Mouse (Mus musculus) thymus, adult 2 months (tissue): ENCODE results near the gene Zcwpw1. TPM values are rescaled to one million over a fixed set of nuclear protein-coding genes. Genes with fewer than 3 reads are reported as not detected.
A peak's percentile ranks its signal among the peaks of the same experiment; 100 is the strongest.

Experiments used
- DNase-seq: peaks from one replicate; pipeline ENCODE4 v3.0.0; 2021
- H3K27ac ChIP-seq: fragments of 200-500 bp; 2 replicates; pipeline ENCODE4 v1.5.1; 2012; ENCODE audit warnings: low read length, control low read depth; ENCODE audit not compliant: control insufficient read depth, insufficient read depth
- H3K27me3 ChIP-seq: fragments of 200-500 bp; 2 replicates; pipeline ENCODE4 v1.6.1; 2012; ENCODE audit warnings: mild to moderate bottlenecking, low read length, moderate library complexity, mixed read lengths; ENCODE audit not compliant: control insufficient read depth, insufficient read depth
- H3K36me3 ChIP-seq: fragments of 200-500 bp; 2 replicates; pipeline ENCODE4 v1.6.1; 2012; ENCODE audit warnings: mild to moderate bottlenecking, low read length, moderate library complexity; ENCODE audit not compliant: control insufficient read depth, insufficient read depth
- H3K4me1 ChIP-seq: fragments of 200-500 bp; replicated peaks from 2 replicates; pipeline ENCODE4 v1.6.1; 2012; ENCODE audit warnings: low read length; ENCODE audit not compliant: control insufficient read depth, insufficient read depth
- H3K4me3 ChIP-seq: fragments of 200-500 bp; 2 replicates; pipeline ENCODE4 v1.5.1; 2012; ENCODE audit warnings: mild to moderate bottlenecking, low read length, control low read depth, moderate library complexity; ENCODE audit not compliant: control insufficient read depth, insufficient read depth
- CTCF ChIP-seq: fragments of 200-500 bp; IDR thresholded peaks from 2 replicates; pipeline ENCODE4 v1.5.1; 2012; ENCODE audit warnings: mild to moderate bottlenecking, control low read depth, low read length, moderate library complexity, borderline replicate concordance; ENCODE audit not compliant: control insufficient read depth, poor library complexity, insufficient read depth; ENCODE audit errors: extremely low read depth
- POLR2A ChIP-seq: fragments of 200-500 bp; IDR thresholded peaks from 2 replicates; pipeline ENCODE4 v1.6.1; 2012; ENCODE audit warnings: mild to moderate bottlenecking, low read length, control low read depth, moderate library complexity; ENCODE audit not compliant: control insufficient read depth, poor library complexity, insufficient read depth; ENCODE audit errors: extremely low read depth
- WGBS: fragments of 180-500 bp; shearing (Covaris S2); methylation state at CpG from one replicate; pipeline ENCODE4 v1.1.7; 2018; 5-methylcytosine and 5-hydroxymethylcytosine counted together
- polyA plus RNA-seq: library from polyadenylated mRNA; depleted of rRNA; stranded (reverse); fragments of >200 nt; gene quantifications from 2 replicates; pipeline ENCODE4 v1.2.3, GENCODE M21; 2012

Gene Zcwpw1
- polyA plus RNA-seq, 1 experiment = 4.6 TPM

DNA sequence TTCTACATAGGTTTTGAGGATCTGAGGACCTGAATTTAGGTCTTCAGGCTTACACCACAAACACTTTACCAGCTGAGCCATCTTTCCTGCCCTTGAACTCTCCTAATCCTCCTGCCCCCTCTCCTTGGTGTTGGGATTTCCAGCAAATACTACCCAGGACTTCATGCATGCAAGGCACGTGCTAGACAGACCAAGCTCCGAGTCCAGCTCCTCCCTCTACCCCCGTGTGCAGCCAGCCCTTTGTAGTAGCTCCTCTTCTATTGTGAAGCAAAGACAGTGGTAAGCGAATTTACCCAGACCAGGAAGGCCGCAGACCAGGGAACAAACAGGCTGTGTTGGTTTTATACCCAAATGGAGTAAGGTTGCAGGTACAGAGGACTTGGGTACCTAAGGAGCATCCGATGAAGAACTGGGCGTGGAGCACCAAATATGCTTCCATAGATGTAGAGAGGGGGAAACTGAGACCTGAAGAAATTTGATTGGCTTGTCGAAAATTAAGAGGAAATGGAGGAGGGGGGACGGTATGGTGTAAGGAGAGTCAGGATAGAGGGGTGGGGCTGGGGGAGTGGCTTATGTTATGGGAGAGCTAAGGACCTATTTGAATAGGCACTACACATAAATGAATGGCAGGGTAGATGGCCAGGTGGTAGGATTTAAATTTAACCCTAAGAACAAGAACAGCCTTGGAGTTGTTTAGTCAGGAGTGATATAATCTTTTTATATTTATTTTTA is 22.8 kb upstream of the Zcwpw1 start:
- Histone ChIP-seq H3K36me3 (peaks cover under 1% of the 10 kb centered on the region; the same call in 1 of the 2 replicates), H3K4me1 (0 out of 2 replicates have a peak, but pooled peaks cover 2% of the 10 kb centered on the region), H3K27ac (no peak overlapping the region), H3K27me3 (no peaks in the 10 kb centered on the region), H3K4me3 (no peak overlapping the region)
- TF ChIP-seq POLR2A = no peak
- no peak for TF ChIP-seq CTCF
- DNase-seq = no peak
- 78% methylated on average over 9 of the region's 9 CpGs for WGBS

DNA sequence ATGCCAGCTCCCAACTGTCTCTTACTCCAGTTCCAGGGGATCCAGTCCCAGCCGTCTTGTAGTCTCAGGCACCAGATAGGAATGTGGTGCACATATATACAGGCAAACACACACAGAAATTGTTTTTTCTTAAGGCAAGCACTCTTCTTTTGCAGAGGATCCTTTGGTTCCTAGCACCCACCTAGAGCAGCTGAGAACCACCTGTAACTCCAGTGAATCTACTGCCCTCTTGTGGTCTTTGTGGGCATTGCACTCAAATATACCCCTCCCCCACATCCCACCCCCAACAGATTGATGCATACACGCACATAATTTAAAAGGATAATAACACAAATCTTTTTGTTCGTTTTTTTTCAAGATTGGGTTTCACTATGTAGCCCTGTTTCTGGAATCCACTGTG is 21.3 kb upstream of the Zcwpw1 start:
- DNase-seq = no peak
- 78% methylated on average over 3 of the region's 3 CpGs for WGBS
- no peaks in the 10 kb centered on the region for H3K27me3 ChIP-seq
- H3K4me3 ChIP-seq = no peak overlapping the region
- TF ChIP-seq CTCF (no peak), POLR2A (no peak)
- no peak overlapping the region for H3K27ac ChIP-seq
- H3K4me1 ChIP-seq = 0 out of 2 replicates have a peak, but pooled peaks cover 2% of the 10 kb centered on the region
- no peaks in the 10 kb centered on the region for H3K36me3 ChIP-seq

DNA sequence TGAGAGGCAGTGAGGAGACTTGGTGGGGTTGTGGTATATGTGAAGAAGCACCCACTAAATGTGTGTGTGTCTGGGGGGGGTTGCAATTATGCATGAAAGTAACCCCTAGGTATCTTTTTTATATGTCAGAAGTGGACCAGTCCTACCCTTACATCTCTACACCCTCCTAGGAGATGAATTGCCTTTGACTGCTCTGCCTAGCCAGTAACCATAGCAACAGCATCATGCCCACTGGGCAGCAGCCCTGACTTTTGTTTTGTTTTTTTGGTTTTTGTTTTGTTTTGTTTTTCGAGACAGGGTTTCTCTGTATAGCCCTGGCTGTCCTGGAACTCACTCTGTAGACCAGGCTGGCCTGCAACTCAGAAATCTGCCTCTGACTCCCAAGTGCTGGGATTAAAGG is 19.1 kb upstream of the Zcwpw1 start:
- no peak for DNase-seq
- Histone ChIP-seq H3K36me3 (no peaks in the 10 kb centered on the region), H3K4me1 (0 out of 2 replicates have a peak, but pooled peaks cover 2% of the 10 kb centered on the region), H3K27ac (no peak overlapping the region), H3K27me3 (no peaks in the 10 kb centered on the region), H3K4me3 (no peak overlapping the region)
- TF ChIP-seq CTCF (no peak), POLR2A (no peak)
- WGBS = 97% methylated on average over 1 of the region's 1 CpGs

DNA sequence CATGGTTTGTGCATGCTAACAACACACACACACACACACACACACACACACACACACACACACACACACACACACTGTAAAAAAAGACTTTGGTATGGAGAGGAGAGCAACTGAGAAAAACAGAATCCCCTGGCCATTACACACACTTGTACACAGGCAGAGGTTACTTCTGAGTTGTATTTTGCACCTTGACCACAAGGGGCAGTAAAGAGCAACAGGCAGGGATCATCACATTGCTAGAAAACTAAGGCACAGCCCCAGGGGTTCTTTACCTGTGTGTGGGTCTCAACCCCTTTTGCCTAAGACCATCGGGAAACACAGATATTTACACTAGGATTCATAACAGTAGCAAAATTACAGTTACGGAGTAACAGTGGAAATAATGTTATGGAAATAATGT is 16.9 kb upstream of the Zcwpw1 start:
- 50% methylated on average over 2 of the region's 2 CpGs for WGBS
- Histone ChIP-seq H3K36me3 (no peaks in the 10 kb centered on the region), H3K4me3 (no peak overlapping the region), H3K4me1 (peaks cover 1% of the 10 kb centered on the region; the same call in 1 of the 2 replicates), H3K27me3 (no peaks in the 10 kb centered on the region), H3K27ac (no peak overlapping the region)
- TF ChIP-seq POLR2A = no peak
- TF ChIP-seq CTCF = no peak
- peak; percentile 57 for DNase-seq

DNA sequence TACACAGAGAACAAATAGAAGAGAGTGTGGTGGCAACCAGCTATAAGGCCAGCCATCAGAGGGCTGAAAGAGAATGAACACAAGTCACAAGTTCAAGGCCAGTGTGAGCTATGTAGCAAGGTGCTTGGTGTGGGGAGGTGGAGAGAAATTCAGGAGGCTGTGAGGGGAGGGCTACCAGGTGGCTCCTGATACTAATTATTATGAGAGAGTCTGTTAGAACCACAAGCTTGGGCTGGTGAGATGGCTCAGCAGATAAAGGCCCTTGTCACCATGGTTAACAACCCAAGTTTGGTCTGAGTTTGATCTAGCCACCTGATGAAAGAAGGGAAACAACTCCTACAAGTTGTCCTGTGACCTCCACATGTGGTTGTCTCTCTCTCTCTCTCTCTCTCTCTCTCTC is 14.8 kb upstream of the Zcwpw1 start:
- no peak for DNase-seq
- H3K4me1 ChIP-seq = peaks cover 18% of the 10 kb centered on the region
- no peaks in the 10 kb centered on the region for H3K27me3 ChIP-seq
- no peak overlapping the region for H3K27ac ChIP-seq
- no peak for TF ChIP-seq CTCF
- no peak for TF ChIP-seq POLR2A
- no peaks in the 10 kb centered on the region for H3K36me3 ChIP-seq
- no peak overlapping the region for H3K4me3 ChIP-seq

DNA sequence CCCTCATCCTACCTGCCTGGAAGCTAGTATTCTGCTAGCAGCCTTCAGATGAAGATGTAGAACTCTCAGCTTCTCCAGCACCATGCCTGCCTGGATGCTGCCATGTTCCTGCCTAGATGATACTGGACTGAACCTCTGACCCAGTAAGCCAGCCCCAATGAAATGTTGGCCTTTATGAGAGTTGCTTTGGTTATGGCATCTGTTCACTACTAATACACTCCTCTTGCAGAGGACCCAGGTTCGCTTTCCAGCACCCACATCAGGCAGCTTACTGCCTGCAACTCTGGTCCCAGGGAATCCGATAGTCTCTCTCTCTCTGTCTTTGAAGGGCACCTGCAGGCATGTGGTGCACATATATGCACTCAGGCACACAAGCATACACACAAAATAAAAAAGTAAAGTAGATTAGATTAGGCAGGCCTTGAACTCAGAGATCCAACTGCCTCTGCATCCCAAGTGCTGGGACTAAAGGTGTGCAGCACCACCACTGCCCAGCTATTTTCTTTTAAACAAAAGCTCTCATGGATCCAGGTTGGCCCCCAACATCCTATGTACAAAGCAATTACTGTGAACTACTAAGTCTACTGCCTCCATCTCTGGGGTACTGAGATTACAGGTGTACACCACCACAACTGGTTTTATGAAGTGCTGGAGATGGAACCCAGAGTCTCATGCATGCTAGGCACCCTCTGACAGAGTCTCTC is 11.9 kb upstream of the Zcwpw1 start:
- Histone ChIP-seq H3K4me1 (peaks cover 26% of the 10 kb centered on the region), H3K27ac (peak overlapping the region; percentile 48), H3K4me3 (no peak overlapping the region), H3K36me3 (no peaks in the 10 kb centered on the region), H3K27me3 (no peaks in the 10 kb centered on the region)
- TF ChIP-seq POLR2A (no peak), CTCF (no peak)
- no peak for DNase-seq
- WGBS = 93% methylated on average over 2 of the region's 2 CpGs
